Mouse (Mus musculus) kidney, adult 2 months (tissue): ENCODE data around the gene Rbms1.

ENCODE experiments used
- CTCF ChIP-seq: fragments of 200-500 bp; conservative IDR thresholded peaks from 2 replicates; pipeline ENCODE4 v1.5.1; 2011; ENCODE audit warnings: low read depth, mild to moderate bottlenecking, control low read depth, low read length, moderate library complexity, mixed read lengths; ENCODE audit not compliant: insufficient read depth, insufficient read length
- POLR2A ChIP-seq: fragments of 200-500 bp; IDR thresholded peaks from one replicate; pipeline ENCODE4 v1.6.1; 2011; ENCODE audit warnings: low read depth, low read length, control low read depth

- TF ChIP-seq POLR2A (no peak), CTCF (no peak)
Measured at GRCm38 (mm10) chr2:60802828-60803227, 160.2 kb downstream of the Rbms1 start.
